Mouse (Mus musculus) lung, embryonic 14.5 days (tissue): ENCODE results near the gene Sap30. TPM values are rescaled to one million over a fixed set of nuclear protein-coding genes. Genes with fewer than 3 reads are reported as not detected.

ENCODE experiments used
- ATAC-seq: fragments of 200-750 bp; cut with Nextera tagmentation; 2 replicates; pipeline ENCODE4 v1.8.0; 2017; ENCODE audit warnings: mild to moderate bottlenecking, moderate TSS enrichment, moderate library complexity; ENCODE audit not compliant: insufficient read depth
- DNase-seq: peaks from one replicate; pipeline ENCODE4 v3.0.0-alpha.2; 2015
- H3K27ac ChIP-seq: fragments of 300-500 bp; sonication (generic); 2 replicates; pipeline ENCODE4 v1.5.1; 2014; ENCODE audit warnings: low read depth, mild to moderate bottlenecking, moderate library complexity
- H3K27me3 ChIP-seq: fragments of 300-500 bp; sonication (generic); 2 replicates; pipeline ENCODE4 v1.6.1; 2014; ENCODE audit warnings: low read length, control low read depth; ENCODE audit not compliant: insufficient read depth
- H3K36me3 ChIP-seq: fragments of 300-500 bp; sonication (generic); 2 replicates; pipeline ENCODE4 v1.6.1; 2014; ENCODE audit warnings: control low read depth; ENCODE audit not compliant: insufficient read depth
- H3K4me1 ChIP-seq: fragments of 300-500 bp; sonication (generic); 2 replicates; pipeline ENCODE4 v1.6.1; 2014; ENCODE audit warnings: antibody characterized with exemption, control low read depth; ENCODE audit not compliant: insufficient read depth
- H3K4me2 ChIP-seq: fragments of 300-500 bp; sonication (generic); 2 replicates; pipeline ENCODE4 v1.6.1; 2014; ENCODE audit warnings: mild to moderate bottlenecking
- H3K4me3 ChIP-seq: fragments of 300-500 bp; sonication (generic); 2 replicates; pipeline ENCODE4 v1.5.1; 2014; ENCODE audit warnings: low read depth, low read length
- H3K9ac ChIP-seq: fragments of 300-500 bp; sonication (generic); 2 replicates; pipeline ENCODE4 v1.6.1; 2014
- H3K9me3 ChIP-seq: fragments of 300-500 bp; sonication (generic); 2 replicates; pipeline ENCODE4 v1.6.1; 2016; ENCODE audit warnings: low read depth, low read length, control low read depth
- CTCF ChIP-seq: IDR thresholded peaks from 2 replicates; pipeline ENCODE4 v1.5.1; 2016; ENCODE audit warnings: antibody characterized with exemption, low read depth
- WGBS: fragments of 180-500 bp; shearing (Covaris S2); extraction: QIAGEN DNeasy Blood & Tissue Kit; methylation state at CpG from one replicate; pipeline ENCODE4 v1.1.7; 2014; 5-methylcytosine and 5-hydroxymethylcytosine counted together
- polyA plus RNA-seq: library from polyadenylated mRNA; unstranded; fragments of >200 nt; fragmentation: Nextera tagmentation; extraction: Ambion mirVana; gene quantifications from 2 replicates; pipeline ENCODE4 v1.2.1, GENCODE M21; 2014

Gene Sap30
- 39.3 and 47.4 TPM in 2 replicates for polyA plus RNA-seq

DNA sequence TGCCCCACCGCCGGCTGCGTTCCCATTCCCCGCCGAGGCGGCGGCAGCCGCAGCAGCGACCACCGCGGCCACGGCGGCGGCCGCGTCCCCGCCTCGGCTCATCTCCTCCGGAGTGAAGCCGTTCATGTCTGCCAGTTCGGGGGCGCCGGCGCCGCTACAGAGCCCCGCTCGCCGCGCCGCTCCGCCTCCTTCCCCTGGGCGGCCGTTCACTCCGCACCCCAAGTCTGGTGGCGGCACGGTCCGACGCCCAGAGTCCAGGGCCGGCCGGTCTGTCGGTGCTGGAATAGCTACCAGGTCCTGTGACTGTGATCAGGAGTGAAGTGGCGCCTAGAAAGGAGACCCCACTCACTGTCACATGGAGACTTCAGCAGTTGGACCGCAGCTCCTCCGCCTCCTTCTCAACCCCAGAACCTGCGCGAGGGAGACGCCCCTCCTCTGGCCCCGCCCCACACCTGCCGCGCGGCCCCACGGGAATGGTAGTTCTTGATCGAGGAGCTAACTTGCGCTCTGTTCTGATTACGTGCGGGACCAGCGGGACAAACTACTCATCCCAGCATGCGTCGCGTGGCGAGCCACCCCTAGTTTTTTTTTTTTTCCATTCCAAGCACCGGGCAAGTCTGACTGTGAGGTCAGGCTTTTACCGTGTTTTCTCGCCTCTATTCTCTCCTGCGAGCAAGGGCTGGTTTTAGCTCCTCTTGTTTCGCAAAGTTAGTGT lies at the start of gene Sap30:
Sap30 (minus strand) TSS at position 420 of the 715 bp plus-strand sequence.
- ATAC-seq = peak; percentile 98
- H3K27me3 ChIP-seq = no peaks in the 10 kb centered on the region
- H3K4me2 ChIP-seq = peak within 1 kb of the TSS; percentile 78
- no peaks in the 10 kb centered on the region for H3K9me3 ChIP-seq
- peak; percentile 98 for DNase-seq
- no peak for TF ChIP-seq CTCF
- peak within 1 kb of the TSS; percentile 87 for H3K9ac ChIP-seq
- H3K4me1 ChIP-seq = peaks cover 2% of the 10 kb centered on the region; the same call in 1 of the 2 replicates
- peak within 1 kb of the TSS; percentile 87 for H3K4me3 ChIP-seq
- peaks cover 7% of the 10 kb centered on the region; the same call in 1 of the 2 replicates for H3K36me3 ChIP-seq
- under 1% methylated on average over 65 of the region's 66 CpGs for WGBS
- peak within 1 kb of the TSS; percentile 93 for H3K27ac ChIP-seq

DNA sequence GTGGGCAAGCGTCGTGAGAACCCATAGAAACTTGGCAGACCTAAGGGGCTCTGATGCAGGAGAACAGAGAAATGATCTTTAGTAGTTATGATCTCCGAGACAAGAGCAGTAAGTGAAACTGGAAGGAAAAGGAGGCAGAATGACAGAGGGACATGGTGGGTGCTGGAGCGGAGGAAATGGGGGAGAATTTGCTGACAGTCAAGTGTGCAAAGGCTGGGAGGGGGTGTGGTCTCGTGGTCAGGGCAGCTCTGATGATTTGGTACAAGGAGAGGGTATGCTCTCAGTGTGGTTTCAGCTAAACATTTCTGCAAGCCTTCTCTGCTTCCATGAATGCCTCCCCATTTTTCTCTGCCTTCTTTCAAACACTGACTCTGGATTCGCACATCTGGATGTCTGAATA lies 48.5 kb upstream of the Sap30 start:
- no peak for ATAC-seq
- Histone ChIP-seq H3K4me3 (no peak overlapping the region), H3K9me3 (no peaks in the 10 kb centered on the region), H3K27me3 (no peaks in the 10 kb centered on the region), H3K9ac (no peak overlapping the region), H3K27ac (no peak overlapping the region), H3K36me3 (no peaks in the 10 kb centered on the region), H3K4me1 (no peaks in the 10 kb centered on the region), H3K4me2 (no peak overlapping the region)
- no peak for DNase-seq
- no peak for TF ChIP-seq CTCF
- WGBS = 87% methylated on average over 6 of the region's 6 CpGs

- no peaks in the 10 kb centered on the region for H3K27me3 ChIP-seq
- 68% methylated on average over 4 of the region's 4 CpGs for WGBS
- no peak overlapping the region for H3K27ac ChIP-seq
- no peak overlapping the region for H3K4me2 ChIP-seq
- no peaks in the 10 kb centered on the region for H3K9me3 ChIP-seq
- no peak for ATAC-seq
- DNase-seq = no peak
- no peaks in the 10 kb centered on the region for H3K36me3 ChIP-seq
- no peaks in the 10 kb centered on the region for H3K4me1 ChIP-seq
- H3K9ac ChIP-seq = no peak overlapping the region
- no peak overlapping the region for H3K4me3 ChIP-seq
- no peak for TF ChIP-seq CTCF
Measured at GRCm38 (mm10) chr8:57534495-57534894, 46.8 kb upstream of the Sap30 start.

- no peak for TF ChIP-seq CTCF
- no peak overlapping the region for H3K4me2 ChIP-seq
- no peaks in the 10 kb centered on the region for H3K36me3 ChIP-seq
- no peak overlapping the region for H3K27ac ChIP-seq
- no peak for ATAC-seq
- DNase-seq = no peak
- H3K4me1 ChIP-seq = no peaks in the 10 kb centered on the region
- H3K9me3 ChIP-seq = no peaks in the 10 kb centered on the region
- 88% methylated on average over 4 of the region's 4 CpGs for WGBS
- no peak overlapping the region for H3K9ac ChIP-seq
- H3K27me3 ChIP-seq = no peaks in the 10 kb centered on the region
- no peak overlapping the region for H3K4me3 ChIP-seq
Measured at GRCm38 (mm10) chr8:57533106-57533505, 45.4 kb upstream of the Sap30 start.

DNA sequence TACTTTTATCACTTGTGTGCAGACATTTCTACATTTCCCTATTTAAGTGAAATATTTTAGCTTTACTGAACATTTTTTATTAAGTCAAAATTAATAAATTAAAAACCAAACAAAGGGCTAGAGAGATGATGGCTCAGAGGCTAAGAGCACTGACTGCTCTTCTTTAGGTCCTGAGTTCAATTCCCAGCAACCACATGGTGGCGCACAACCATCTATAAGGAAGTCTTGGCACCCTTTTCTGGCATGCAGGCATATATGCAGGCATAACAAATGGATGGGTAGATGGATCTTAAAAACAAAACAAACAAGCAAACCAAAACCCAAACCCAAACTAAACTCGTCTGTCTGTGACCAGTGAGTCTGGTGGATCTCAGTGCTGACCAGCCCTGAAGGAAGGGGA lies 44.6 kb upstream of the Sap30 start:
- TF ChIP-seq CTCF = peak; percentile 58
- H3K4me3 ChIP-seq = no peak overlapping the region
- WGBS = 58% methylated on average over 2 of the region's 2 CpGs
- H3K27me3 ChIP-seq = no peaks in the 10 kb centered on the region
- H3K36me3 ChIP-seq = no peaks in the 10 kb centered on the region
- H3K27ac ChIP-seq = no peak overlapping the region
- ATAC-seq (no peak), DNase-seq (peak; percentile 66)
- H3K9me3 ChIP-seq = no peaks in the 10 kb centered on the region
- H3K4me1 ChIP-seq = no peaks in the 10 kb centered on the region
- H3K4me2 ChIP-seq = no peak overlapping the region
- no peak overlapping the region for H3K9ac ChIP-seq

- TF ChIP-seq CTCF = peak; percentile 94
- Histone ChIP-seq H3K27ac (peak overlapping the region; percentile 44; the same call in 1 of the 2 replicates), H3K9ac (no peak overlapping the region), H3K4me2 (peak overlapping the region; percentile 31), H3K4me3 (0 out of 2 replicates have a peak overlapping the region, but pooled peaks have one; percentile 7), H3K4me1 (no peaks in the 10 kb centered on the region), H3K9me3 (no peaks in the 10 kb centered on the region), H3K27me3 (no peaks in the 10 kb centered on the region), H3K36me3 (no peaks in the 10 kb centered on the region)
- ATAC-seq (peak; percentile 77), DNase-seq (peak; percentile 94)
- WGBS = 18% methylated on average over 15 of the region's 15 CpGs
Measured at GRCm38 (mm10) chr8:57530666-57531349, 43.1 kb upstream of the Sap30 start.

DNA sequence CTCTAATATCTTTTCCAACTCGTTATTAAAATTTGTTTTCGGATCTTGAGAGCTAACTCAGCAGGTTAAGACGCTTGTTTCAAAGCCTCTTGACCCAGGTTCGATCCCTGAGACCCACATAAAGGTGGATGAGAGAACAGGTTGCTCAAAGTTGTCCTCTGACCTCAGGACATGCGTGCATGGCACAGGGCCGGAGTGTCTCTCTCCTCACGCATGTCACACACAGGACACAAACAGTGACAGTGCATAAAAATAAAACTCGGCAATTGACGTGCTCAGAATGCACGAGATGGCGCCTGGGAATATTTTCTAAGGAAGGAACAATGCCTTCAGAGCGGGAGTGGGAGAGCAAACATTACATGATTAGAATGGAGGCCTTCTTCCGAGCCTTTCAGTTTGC lies 42.6 kb upstream of the Sap30 start:
- H3K4me1 ChIP-seq = no peaks in the 10 kb centered on the region
- TF ChIP-seq CTCF = no peak
- H3K4me2 ChIP-seq = peak overlapping the region; percentile 31
- H3K4me3 ChIP-seq = 0 out of 2 replicates have a peak overlapping the region, but pooled peaks have one; percentile 7
- no peaks in the 10 kb centered on the region for H3K27me3 ChIP-seq
- H3K36me3 ChIP-seq = no peaks in the 10 kb centered on the region
- H3K9me3 ChIP-seq = no peaks in the 10 kb centered on the region
- no peak overlapping the region for H3K9ac ChIP-seq
- WGBS = 69% methylated on average over 13 of the region's 13 CpGs
- H3K27ac ChIP-seq = peak overlapping the region; percentile 44; the same call in 1 of the 2 replicates
- ATAC-seq = peak; percentile 47
- no peak for DNase-seq
